23 mouse cellular contexts compared by ENCODE assay signal in genomic region chr5:122825099-122825498, GRCm38 (mm10). TPM values are rescaled to one million over a fixed set of nuclear protein-coding genes. Genes with fewer than 3 reads are reported as not detected.
A peak's percentile ranks its signal among the peaks of the same experiment; 100 is the strongest.
DNase-seq lines count a peak whose midpoint lies in the region; TF ChIP-seq lines count a peak whose summit lies in the region.
"Had no signal": no experiment of that assay in that cellular context is flagged by ENCODE, and none has a peak within 500 bp of the region (broad histone marks: within the 10 kb centered on the region; RNA-seq: fewer than 3 reads in every experiment).

No protein-coding gene starts in this region.

- DNase-seq in thymus, adult 2 months = no peak
- no peak for DNase-seq in thymus, adult 18-20 months
- peak; percentile 32 for DNase-seq in ES-CJ7 (ENCODE audit: low read depth, low spot score)
- peak; percentile 42 for DNase-seq in WW6 (ENCODE audit: low read depth, low spot score)
- no peak for DNase-seq in urinary bladder, postnatal 36 days (ENCODE audit: low spot score in 2 of 2)
- no peak for DNase-seq in gastrocnemius, postnatal 4 days (ENCODE audit: low spot score in 2 of 2)
- DNase-seq: adrenal gland, postnatal 10 days; adrenal gland, postnatal 36 days; cerebellum, adult 18-20 months; cerebellum, adult 9-10 months; cerebellum, postnatal 14 days; gastrocnemius, postnatal 10 days; gastrocnemius, postnatal 36 days; heart, adult 18-20 months; heart, postnatal 10 days; heart, postnatal 4 days; kidney, adult 11 months had no signal

- no peaks in the 10 kb centered on the region for H3K36me3 ChIP-seq in thymus, adult 2 months (ENCODE audit: control insufficient read depth, insufficient read depth, low read length)
- H3K36me3 ChIP-seq: forebrain, embryonic 10.5 days; heart, embryonic 12.5 days; heart, embryonic 15.5 days; hindbrain, embryonic 15.5 days had no signal

- no peak for TF ChIP-seq CTCF in thymus, adult 2 months (IDR thresholded peaks at IDR 0.05; ENCODE audit: borderline replicate concordance, control insufficient read depth, extremely low read depth, insufficient read depth, low read length, poor library complexity)

- no peak overlapping the region for H3K4me3 ChIP-seq in thymus, adult 2 months (ENCODE audit: control insufficient read depth, insufficient read depth, low read length)
- H3K4me3 ChIP-seq: forebrain, embryonic 10.5 days; forebrain, embryonic 13.5 days; heart, embryonic 12.5 days; heart, embryonic 15.5 days; hindbrain, embryonic 15.5 days had no signal

- 93% methylated on average over 8 of the region's 8 CpGs for WGBS in thymus, adult 2 months

- H3K27ac ChIP-seq in thymus, adult 2 months (ENCODE audit: control insufficient read depth, insufficient read depth, low read length) = peak overlapping the region; percentile 26
- H3K27ac ChIP-seq: forebrain, embryonic 10.5 days; forebrain, embryonic 13.5 days; heart, embryonic 15.5 days; hindbrain, embryonic 15.5 days had no signal

- no peaks in the 10 kb centered on the region for H3K27me3 ChIP-seq in thymus, adult 2 months (ENCODE audit: control insufficient read depth, insufficient read depth, low read length)
- H3K27me3 ChIP-seq: forebrain, embryonic 13.5 days; heart, embryonic 12.5 days; heart, embryonic 15.5 days; hindbrain, embryonic 15.5 days; Patski had no signal

- TF ChIP-seq POLR2A in thymus, adult 2 months (IDR thresholded peaks at IDR 0.05; ENCODE audit: control insufficient read depth, extremely low read depth, insufficient read depth, low read length, poor library complexity) = no peak

- H3K4me1 ChIP-seq in thymus, adult 2 months (replicated peaks; ENCODE audit: control insufficient read depth, insufficient read depth, low read length) = peaks cover 20% of the 10 kb centered on the region

RNA-seq across cellular contexts. Expression of gene Anapc5, which starts 4.0 kb away (rescaled TPM):
- polyA plus RNA-seq in thymus, adult 2 months (2012; rRNA removed) = 463 and 489 TPM in 2 replicates
- 100 to 1,000 TPM; 245 TPM for total RNA-seq in gastrocnemius, postnatal 4 days (2021)

RNA-seq across cellular contexts. Expression of gene Rnf34, which starts 24.7 kb away (rescaled TPM):
- polyA plus RNA-seq in thymus, adult 2 months (2012; rRNA removed) = 21.7 and 24.7 TPM in 2 replicates
- 10 to 100 TPM; 17.6 to 20.1 TPM for total RNA-seq in gastrocnemius, postnatal 4 days (2021)

RNA-seq across cellular contexts. Expression of gene Camkk2, which starts 45.9 kb away (rescaled TPM):
- 31.1 and 40.9 TPM in 2 replicates for polyA plus RNA-seq in thymus, adult 2 months (2012; rRNA removed)
- total RNA-seq in gastrocnemius, postnatal 4 days (2021) = 10 to 100 TPM; 21.1 to 22.5 TPM

Comparison
In these comparisons a context has a peak if more than half of its experiments do, and no peak if none do; other contexts are left out.
1. DNase-seq: peak in ES-CJ7 (single experiment) and WW6 (single experiment); none in thymus, adult 2 months (single experiment), thymus, adult 18-20 months (0 of 2), urinary bladder, postnatal 36 days (0 of 2) and gastrocnemius, postnatal 4 days (0 of 2).